Mouse (Mus musculus) urinary bladder, postnatal 14 days (tissue): ENCODE data around the gene Park7.
A peak's percentile ranks its signal among the peaks of the same experiment; 100 is the strongest.

Experiments used
- DNase-seq: peaks from one replicate; pipeline ENCODE4 v3.0.0; 2021; ENCODE audit warnings: low spot score

Gene Park7

DNA sequence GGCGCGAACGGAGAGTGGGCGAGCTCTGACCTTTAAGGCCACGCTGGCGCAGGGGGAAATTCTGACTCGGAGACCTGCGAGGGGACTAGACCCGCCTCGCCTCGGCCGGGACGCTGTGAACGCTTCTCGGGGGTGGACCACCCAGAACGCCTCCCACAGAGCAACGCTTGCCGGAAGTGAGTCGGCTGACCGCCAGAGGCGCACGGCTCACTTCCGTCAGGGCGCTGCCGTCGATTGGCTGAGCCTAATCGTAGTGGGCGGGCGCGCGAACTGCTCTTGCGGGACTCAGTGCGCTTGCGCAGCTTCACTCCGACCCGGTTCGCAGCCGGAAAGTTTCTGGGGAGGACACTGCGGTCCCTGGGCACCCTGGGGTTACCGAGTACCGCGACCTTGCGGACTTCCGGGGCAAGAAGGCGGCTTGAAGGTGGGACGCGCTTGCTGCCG is at the start of gene Park7, which contains the start of gene Tnfrsf9:
Gene Park7 (minus strand): TSS at position 148 of the 444 bp plus-strand sequence.
Gene Tnfrsf9 (plus strand): TSS at position 273 of the 444 bp plus-strand sequence.
- DNase-seq = peak; percentile 97

DNA sequence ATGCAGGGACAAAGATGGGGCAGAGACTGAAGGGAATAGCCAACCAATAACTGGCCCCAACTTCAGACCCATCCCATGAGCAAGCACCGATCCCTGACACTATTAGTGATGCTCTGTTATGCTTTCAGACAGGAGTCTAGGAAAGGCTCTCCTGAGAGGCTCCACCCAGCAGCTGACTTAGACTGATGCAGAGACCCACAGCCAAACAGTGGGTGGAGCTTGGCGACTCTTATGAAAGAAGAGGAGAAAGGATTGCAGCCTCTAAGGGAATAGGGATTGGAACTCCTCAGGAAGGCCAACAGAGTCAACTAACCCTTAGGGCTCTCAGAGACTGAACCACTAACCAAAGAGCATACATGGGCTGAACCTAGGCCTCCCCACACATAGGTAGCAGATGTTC is 49.5 kb upstream of the Park7 start:
- no peak for DNase-seq

DNA sequence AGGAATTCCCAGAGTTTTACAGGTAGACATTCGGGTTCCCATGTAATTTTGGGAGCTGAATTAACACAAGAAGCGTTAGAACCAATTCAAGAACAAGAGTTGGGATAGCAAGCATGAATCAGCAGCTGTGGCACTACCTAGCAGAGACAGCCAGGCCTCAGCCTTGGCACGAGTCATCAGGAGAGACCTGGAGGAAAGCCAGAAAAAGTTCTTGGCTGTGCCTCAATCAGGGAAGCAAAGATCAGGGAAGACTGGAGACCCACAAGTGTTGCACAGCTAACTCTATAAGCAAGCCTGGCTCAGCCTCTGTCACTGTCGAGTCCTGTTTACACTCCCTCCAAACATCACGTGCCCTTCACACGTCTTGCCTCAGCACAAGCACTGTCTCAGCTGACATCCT is 48.0 kb upstream of the Park7 start:
- peak; percentile 32 for DNase-seq

DNA sequence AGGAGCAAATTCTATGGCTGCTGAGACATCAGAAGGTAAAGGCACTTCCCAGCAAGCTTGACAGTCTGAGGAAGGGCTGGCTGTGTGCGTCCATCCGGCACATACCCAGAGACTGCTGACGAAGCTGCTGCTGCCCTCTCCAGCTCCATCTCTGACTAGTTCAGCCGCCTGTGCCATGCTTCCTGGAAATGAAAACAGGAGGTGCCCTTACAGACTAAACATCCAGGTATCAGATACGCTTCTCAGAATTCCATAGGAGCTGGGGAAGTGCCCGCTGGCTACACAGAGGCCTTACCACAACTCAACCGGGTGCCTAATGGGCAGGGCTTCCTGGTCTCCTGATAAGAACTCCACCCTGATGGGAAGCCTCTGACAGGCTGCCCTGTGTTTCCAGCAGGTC is 44.3 kb upstream of the Park7 start:
- no peak for DNase-seq

DNA sequence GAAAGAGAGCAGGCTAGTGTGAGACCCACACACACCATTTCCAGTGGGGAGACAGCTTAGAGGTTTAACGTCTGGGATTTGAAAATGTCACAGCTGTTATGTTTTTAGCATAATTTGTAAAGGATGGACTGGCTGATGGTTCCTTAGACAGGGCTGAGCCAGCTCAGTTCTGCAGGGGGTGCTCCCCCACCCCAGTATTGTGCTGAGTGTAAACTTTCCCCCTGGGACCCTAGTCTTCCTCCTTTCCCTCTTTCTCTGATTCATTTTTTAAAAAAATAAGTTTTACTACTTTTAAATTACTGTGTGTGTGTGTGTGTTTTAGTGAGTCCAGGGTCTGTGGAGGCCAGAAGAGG is 42.8 kb upstream of the Park7 start:
- no peak for DNase-seq

DNA sequence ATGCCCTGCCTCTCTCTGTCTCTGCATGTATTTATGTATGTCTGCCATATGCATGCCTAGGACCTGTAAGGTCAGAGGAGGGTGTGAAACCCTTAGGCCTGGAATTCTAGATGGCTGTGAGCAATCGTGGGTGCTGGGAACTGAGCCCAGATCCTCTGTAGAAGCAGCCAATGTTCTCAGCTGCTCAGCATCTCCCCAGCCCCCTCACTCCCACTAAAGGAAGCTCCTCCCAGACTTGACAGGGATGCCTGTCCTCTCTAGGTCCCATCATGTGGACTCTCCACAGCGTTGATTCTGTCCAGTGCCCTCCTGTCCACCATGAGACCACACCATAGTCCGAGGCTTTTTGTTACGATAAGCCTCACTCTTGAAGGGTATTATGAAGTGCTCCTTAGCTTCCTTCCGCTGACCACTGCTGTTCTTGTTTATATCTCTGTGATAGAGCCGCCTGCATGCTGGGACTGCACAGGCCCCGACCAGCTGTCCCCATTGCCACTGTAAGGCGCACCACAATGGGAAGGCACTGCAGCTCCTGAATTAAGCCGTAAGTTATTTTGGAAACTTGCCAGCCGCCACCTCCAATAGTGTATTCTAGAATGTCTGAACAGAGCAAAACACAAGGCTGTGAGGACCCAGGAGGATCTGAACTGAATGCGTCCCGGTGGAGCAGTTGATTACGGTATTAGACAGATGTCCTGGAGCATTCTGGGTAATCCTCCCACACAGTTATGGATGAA is 42.3 kb upstream of the Park7 start:
- no peak for DNase-seq

DNA sequence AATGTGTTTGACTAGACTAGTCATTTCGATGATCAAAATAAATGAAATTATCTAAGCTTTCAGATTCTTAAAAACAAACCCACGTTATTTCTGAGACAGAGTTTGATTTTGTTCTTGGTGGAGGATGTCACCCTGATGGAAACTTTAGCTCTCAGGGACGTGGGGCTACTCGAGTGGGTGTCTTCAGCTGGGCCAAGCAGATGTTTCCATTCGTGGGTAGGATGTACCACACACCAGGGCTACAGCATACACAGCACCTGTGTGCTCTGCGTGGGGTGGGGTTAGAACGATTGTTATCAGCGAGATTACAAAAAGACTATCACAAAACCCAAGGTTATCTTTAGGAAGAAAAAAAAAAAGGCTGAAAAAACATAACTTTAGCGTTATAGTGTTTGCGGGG is 36.7 kb upstream of the Park7 start:
- no peak for DNase-seq

DNA sequence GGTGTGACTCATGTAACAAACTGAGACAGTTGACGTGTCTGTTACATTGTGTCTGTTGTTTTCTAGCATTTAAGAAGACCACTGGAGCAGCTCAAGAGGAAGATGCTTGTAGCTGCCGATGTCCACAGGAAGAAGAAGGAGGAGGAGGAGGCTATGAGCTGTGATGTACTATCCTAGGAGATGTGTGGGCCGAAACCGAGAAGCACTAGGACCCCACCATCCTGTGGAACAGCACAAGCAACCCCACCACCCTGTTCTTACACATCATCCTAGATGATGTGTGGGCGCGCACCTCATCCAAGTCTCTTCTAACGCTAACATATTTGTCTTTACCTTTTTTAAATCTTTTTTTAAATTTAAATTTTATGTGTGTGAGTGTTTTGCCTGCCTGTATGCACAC is 30.5 kb upstream of the Park7 start:
- no peak for DNase-seq

DNA sequence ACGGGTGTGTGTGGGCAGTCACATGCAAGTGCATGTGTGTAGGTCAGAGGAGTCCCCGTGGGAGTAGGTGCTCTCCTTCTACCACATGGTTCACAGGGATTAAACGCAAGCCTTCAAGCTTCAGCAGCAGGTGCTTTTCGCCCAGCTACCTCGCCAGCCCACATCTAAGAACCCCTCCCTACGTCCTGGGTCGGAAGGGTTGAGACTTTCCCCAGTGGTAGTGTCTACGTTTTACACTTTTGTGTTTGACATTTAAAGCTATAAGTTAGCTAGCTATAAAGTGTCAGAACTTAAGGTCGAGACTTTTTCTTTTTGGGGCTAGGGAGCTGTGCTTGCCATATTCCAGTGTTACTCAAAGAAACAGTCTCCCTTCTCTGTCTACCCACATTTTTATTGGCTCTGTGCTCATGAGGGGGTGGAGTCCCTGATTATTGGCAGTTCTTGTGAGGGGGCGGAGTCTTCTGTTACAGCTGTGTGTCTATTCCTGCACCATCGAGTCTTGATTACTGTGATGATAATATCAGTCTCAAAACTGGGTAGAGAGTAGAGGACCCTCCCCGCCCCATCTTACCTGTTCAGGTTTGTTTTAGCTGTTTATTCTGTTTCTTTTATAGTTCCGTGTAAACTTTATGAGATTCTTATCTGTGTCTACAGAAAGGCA is 25.9 kb upstream of the Park7 start:
- no peak for DNase-seq

DNA sequence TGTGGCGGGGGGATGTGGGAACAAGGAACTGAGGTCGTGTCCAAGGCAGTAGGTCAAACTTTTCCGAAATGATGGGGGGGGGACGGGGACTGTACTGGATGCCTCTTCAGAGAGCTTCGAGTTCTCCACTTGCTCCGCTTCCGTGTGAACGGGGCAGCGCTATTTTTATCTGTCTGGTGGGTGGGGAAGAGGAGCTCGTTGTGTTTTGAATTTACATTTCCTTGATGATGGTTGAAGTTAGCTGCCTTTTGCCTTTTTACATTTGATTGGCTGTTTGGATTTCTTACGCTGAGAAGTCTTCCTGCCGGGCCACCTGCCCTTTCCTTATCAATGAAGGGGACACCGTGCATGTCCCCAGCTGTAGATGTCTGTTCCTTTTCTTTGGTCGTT is 23.8 kb upstream of the Park7 start:
- no peak for DNase-seq

DNA sequence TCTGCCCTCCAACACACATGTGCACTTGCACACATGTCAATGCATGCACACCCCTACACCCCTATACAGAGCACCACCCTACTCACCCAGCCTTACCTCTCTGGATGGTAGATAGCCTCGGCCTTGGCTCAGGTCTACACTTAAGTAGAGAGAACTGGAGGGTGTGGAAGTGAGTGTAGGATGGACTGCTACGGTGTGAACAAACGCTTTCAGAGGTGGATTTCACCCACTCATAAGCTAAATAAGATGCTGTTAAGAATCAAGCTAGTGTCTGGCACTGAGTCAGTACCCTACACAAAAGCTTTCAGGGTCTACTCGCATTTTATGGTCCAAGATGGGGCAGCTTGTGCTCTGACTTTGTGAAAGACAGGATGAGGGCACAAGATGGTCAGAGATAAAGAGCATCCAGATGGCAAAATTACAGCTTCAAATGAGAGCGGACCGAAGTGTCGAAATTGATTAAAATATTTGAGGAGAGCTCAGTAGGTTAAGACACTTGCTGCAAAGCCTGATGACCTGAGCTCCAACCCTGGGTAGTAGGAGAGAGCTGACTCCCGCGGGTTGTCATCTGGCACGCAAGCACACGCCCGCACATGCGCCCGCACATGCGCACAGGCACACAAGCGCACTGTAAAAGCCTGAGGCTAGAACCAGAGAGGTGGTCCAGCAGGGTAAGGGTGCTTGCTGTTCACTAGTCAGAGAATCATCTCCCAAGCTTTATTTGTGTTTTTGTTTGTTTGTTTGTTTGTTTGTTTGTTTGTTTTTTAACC is 23.2 kb upstream of the Park7 start:
- peak; percentile 38 for DNase-seq

DNA sequence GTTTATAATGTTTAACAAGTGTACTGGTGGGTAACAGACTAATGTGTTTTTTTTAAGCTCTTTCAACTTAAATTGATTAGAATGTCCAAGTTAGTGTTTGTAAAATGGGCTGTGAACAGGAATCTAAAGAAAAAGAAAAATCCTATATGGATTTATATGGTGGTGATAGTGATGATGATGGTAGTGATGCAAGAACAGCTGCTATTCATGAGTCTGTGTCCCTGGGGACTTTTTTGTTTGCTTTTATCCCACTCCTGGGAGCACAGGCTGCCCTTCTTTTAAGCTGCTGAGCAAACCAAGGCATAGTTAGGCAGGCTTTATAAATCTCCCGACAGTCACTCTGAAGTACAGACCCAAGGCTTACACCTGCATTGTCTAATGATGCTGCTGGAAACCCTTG is 19.3 kb upstream of the Park7 start:
- DNase-seq = no peak

DNA sequence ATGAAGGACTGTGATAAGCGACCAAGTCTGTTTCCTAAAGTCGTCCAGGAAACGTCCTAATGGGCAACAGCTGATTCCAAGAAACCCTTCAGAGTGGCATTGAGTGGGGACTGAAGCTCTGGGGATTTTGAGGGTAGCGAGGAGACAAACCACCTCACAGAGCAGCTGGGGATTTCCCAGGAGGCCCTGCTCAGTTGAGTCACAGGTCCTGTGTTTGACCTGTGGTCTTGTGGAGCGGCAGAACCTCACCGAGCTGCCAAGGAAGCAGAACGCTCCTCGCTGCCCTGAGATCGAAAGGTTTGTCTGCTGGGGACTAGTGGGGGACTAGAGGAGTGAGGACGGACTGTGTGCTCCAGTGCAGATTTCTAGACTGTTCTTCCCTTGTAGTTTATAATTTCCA is 13.6 kb upstream of the Park7 start:
- DNase-seq = no peak

DNA sequence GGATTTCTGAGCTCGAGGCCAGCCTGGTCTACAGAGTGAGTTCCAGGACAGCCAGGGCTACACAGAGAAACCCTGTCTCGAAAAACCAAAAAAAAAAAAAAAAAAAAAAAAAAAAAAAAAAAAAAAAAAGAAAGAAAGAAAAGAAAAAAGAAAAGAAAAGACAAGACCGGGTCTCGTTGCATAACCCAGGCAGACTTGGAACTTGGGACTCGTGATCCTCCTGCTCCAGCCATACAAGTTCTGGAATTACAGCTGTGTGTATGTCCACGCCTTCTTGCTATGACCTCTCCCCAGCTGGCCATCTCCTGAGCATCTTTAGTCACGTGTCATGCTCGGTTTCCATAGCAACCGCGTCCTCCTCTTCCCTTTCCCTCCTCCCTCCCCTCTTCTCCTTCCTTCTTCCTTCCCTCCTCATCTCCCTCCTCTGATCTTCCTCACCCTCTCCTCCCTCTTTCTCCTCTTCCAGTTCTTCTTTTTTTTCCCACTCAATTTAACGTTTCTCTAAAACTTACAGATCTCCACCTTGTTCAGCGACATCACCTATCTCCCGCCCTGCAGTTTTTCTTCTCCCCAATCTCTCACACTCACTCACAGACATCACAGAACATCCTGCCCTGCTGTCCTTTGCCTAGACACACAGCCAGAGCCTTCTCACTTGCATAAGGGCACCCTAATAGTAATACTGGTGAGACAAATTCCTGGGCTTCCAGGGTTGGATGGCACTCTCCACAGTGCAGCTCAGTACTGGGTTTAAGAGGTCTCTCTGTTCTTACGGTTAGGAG is 12.9 kb upstream of the Park7 start:
- no peak for DNase-seq

DNA sequence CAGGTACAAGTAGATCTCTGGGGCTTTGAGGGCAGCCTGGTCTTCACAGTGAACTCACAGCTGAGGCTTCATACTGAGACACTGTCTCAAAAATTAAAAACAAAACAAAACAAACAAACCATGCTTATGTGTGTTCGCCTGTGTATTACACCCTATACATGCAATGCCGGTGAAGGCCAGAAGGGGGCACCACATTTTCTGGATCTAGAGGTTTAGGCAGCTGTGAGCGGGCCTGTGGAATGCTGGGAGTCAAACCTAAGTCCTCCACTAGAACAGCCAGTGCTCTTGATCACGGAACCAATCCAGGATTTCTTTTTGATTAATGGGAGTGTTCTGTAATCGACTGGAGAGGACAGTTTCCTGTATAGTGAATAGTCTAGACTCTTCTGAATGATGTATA is 11.7 kb upstream of the Park7 start:
- no peak for DNase-seq

DNA sequence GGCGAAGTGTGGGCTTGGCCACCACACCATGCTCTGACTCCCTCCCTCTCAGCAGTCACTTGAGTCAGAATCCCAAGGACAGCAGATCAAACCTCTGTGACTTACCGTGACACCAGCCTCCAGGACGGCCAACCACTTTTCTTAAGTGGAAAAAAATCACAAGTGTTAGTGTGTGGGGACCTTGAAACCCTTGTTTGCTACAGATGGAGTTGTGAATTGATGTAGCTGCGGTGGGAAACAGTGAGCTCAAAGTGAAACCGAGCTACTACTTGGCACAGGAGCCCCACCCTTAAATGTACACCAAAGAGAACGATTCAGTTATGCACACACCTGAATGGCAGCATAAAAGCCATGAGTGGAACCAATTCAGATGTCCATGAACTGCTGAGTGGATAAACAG is 10.7 kb upstream of the Park7 start:
- no peak for DNase-seq

DNA sequence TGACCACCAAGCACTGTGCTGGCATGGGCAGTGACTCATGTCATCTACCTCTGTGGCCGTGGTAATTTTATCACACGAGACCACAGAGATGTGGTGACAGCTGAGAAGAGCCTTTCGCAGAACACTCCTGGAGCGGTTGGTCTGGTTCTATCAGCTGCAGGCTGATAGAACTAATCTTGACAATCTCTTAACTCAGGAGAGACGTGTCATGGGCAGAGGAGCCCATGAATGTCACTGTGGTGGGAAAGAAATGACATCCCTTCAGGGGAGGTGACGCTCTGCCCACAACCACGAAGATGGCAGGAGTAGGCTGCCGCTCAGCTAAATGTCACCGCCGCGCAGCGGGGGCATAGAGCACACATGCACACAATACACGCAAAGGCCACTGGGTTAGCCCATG is 10.1 kb upstream of the Park7 start:
- DNase-seq = no peak

DNA sequence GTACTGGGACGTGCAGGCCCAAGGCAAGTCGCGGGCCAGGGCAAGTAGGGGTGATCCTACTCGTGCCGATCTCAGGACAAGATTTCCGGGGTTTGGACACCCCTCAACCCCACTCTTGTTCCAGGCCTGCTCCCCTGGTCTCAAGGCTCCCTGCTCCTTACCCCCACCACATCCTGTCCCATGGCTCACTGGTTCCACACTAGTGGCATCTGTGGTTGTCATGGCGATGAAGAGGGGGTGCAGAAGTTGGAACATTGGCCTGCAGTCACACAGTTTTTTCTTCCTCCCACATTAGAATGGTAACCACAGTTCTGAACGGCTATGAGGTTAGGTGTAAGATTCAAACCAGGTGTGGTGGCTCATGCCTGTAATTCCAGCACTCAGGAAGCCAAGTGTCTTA is 7.0 kb upstream of the Park7 start:
- DNase-seq = no peak

DNA sequence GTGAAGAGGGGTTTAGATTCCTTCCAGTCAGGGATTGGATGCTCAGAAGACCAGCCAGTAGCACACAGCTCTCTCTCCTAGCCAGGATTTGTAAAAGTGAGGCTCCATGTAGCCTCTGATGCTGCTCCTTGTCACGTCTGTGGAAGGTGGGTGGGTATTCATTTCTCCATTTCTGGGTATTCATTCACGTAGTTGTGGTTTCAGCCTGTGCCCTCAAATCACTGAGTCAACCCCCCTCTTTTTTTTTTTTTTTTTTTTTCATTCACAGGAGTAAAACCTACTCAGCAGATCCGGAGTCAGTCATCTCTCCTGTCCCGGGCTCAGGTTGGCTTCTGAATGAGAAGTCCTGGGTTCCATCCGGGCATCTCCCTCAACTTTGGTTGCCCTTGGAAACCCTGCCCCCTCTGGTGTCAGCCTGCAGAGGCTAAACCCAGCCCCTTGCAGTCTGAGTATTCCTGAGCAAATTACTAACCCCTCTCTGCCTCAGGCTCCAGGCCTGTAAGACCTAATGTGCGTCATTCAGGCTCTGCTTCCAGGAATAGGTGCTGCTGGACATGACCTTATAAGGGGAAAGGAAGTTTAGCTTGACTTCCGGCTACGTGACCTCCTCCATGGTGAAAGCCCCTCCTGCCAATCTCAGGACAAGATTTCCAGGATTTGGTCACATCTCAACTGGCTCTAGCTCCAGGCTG is 3.2 kb upstream of the Park7 start:
- DNase-seq = no peak

DNA sequence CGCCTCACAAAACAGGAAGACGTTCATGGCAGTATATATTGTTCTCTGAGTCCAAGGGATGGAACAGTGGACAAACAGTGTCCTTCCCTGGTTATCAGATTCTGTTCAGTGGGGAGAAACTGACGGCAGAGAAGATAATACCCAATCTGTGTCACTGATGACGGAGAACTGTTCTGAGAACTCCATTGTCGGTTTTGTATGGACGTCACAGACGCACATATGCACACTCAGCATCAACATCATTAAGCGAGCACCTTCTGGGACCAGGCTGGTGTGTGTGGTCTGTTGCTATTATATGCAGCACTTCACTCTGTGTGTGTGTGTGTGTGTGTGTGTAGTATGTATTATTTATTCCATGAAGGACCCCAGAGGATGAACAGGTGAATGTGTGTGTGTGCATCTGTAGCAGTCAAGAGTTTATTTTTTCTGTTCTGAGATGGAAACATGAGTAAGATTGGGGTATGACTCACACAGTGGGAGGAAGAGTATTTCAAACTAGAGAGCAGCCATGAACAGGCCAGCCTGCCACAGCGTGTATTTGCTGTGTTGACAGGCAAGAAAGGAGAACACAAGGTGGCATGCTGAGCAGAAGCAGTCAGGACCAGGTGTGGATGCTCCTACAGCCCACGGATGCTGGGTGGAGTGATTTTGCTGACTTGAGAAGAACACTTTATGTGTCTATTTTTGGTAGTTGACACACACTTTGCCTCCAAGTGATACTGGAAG is 1.1 kb upstream of the Park7 start:
- DNase-seq = no peak

DNA sequence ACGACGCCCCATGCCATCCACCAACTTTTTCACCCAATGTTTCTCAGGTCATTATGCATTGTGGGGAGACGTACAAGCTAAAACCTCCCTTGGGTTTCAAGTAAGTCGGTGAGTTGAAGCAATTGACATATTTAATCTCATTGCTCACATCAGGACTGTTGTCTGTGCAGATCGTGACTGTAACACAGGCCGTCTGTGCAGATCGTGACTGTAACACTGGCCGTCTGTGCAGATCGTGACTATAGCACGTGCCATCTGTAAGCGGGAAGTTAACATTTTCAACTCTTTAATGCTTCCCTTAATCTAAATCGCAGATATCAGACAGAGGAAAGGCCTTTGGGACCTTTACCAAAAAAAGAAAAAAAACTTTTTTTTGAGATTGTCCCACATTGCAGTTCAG is 494 bp downstream of the Park7 start:
- no peak for DNase-seq
